Comparison of ENCODE assay signal across 17 mouse cellular contexts in genomic region chr5:17928471-17928870, GRCm38 (mm10). TPM values are rescaled to one million over a fixed set of nuclear protein-coding genes. Genes with fewer than 3 reads are reported as not detected.
DNase-seq lines count a peak whose midpoint lies in the region; ATAC-seq lines count a peak whose summit lies in the region.
"Had no signal": no experiment of that assay in that cellular context is flagged by ENCODE, and none has a peak within 500 bp of the region (broad histone marks: within the 10 kb centered on the region; RNA-seq: fewer than 3 reads in every experiment).

No protein-coding gene starts in this region.

- H3K4me2 ChIP-seq in hindbrain, embryonic 16.5 days (ENCODE audit: low read length), result no peak overlapping the region
- H3K4me2 ChIP-seq in kidney, embryonic 16.5 days (replicated peaks; ENCODE audit: low read depth, low read length), result no peak overlapping the region
- H3K4me2 ChIP-seq: embryonic facial prominence, embryonic 13.5 days; heart, embryonic 12.5 days had no signal

- WGBS in hindbrain, embryonic 16.5 days, result 24% methylated on average over 4 of the region's 4 CpGs
- WGBS in hindbrain, embryonic 10.5 days, result 24% methylated on average over 4 of the region's 4 CpGs
- 31% methylated on average over 4 of the region's 4 CpGs for WGBS in kidney, embryonic 16.5 days
- 42% methylated on average over 4 of the region's 4 CpGs for WGBS in midbrain, embryonic 10.5 days

- intact Hi-C loops in left cerebral cortex, postnatal 25 days (cut with DNase I), result no loop called here

- no peak overlapping the region for H3K9ac ChIP-seq in hindbrain, embryonic 16.5 days (ENCODE audit: low read depth, low read length)
- H3K9ac ChIP-seq in kidney, embryonic 16.5 days (replicated peaks; ENCODE audit: low read length), result no peak overlapping the region
- H3K9ac ChIP-seq: embryonic facial prominence, embryonic 13.5 days; heart, embryonic 12.5 days had no signal

- DNase-seq in hindbrain, embryonic 10.5 days (ENCODE audit: low spot score), result no peak
- peak; percentile 92 for DNase-seq in Muller cell, postnatal 12 days (ENCODE audit: inconsistent ontology term)
- no peak for DNase-seq in left cerebral cortex, postnatal 25 days (ENCODE audit: low spot score in 2 of 2)
- no peak for DNase-seq in layer of hippocampus, postnatal 36 days
- DNase-seq in midbrain, embryonic 10.5 days (ENCODE audit: low spot score), result no peak
- DNase-seq: cerebellum, adult 11-12 months; right cerebral cortex, postnatal 4 days had no signal

- H3K27ac ChIP-seq in hindbrain, embryonic 16.5 days (ENCODE audit: low read depth, low read length), result no peak overlapping the region
- no peak overlapping the region for H3K27ac ChIP-seq in hindbrain, embryonic 10.5 days
- H3K27ac ChIP-seq in brown adipose tissue, adult 24 weeks (replicated peaks; ENCODE audit: low read depth, low read length), result peak overlapping the region; percentile 51
- no peak overlapping the region for H3K27ac ChIP-seq in kidney, embryonic 16.5 days (ENCODE audit: low read length)
- H3K27ac ChIP-seq in midbrain, embryonic 10.5 days (replicated peaks), result no peak overlapping the region
- H3K27ac ChIP-seq: embryonic facial prominence, embryonic 13.5 days had no signal

- H3K27me3 ChIP-seq in hindbrain, embryonic 16.5 days (replicated peaks; ENCODE audit: control insufficient read depth, insufficient read depth, low read length), result no peaks in the 10 kb centered on the region
- no peaks in the 10 kb centered on the region for H3K27me3 ChIP-seq in hindbrain, embryonic 10.5 days (ENCODE audit: insufficient read depth, poor library complexity, severe bottlenecking)
- H3K27me3 ChIP-seq in kidney, embryonic 16.5 days (ENCODE audit: insufficient read depth, low read length), result no peaks in the 10 kb centered on the region
- no peaks in the 10 kb centered on the region for H3K27me3 ChIP-seq in midbrain, embryonic 10.5 days (ENCODE audit: low read depth, poor library complexity, severe bottlenecking)
- H3K27me3 ChIP-seq: embryonic facial prominence, embryonic 13.5 days; heart, embryonic 12.5 days had no signal

- no peaks in the 10 kb centered on the region for H3K4me1 ChIP-seq in hindbrain, embryonic 16.5 days (ENCODE audit: control insufficient read depth, insufficient read depth, low read depth, low read length)
- peaks cover 9% of the 10 kb centered on the region; the same call in 1 of the 2 replicates for H3K4me1 ChIP-seq in hindbrain, embryonic 10.5 days (replicated peaks)
- H3K4me1 ChIP-seq in brown adipose tissue, adult 24 weeks (ENCODE audit: control insufficient read depth, insufficient read depth, insufficient read length, low read length), result peaks cover 22% of the 10 kb centered on the region
- peaks cover 17% of the 10 kb centered on the region for H3K4me1 ChIP-seq in kidney, embryonic 16.5 days (ENCODE audit: insufficient read depth, low read length)
- H3K4me1 ChIP-seq in midbrain, embryonic 10.5 days, result no peaks in the 10 kb centered on the region
- H3K4me1 ChIP-seq: embryonic facial prominence, embryonic 13.5 days had no signal

- H3K36me3 ChIP-seq in hindbrain, embryonic 16.5 days (ENCODE audit: control insufficient read depth, insufficient read depth, low read length), result no peaks in the 10 kb centered on the region
- no peaks in the 10 kb centered on the region for H3K36me3 ChIP-seq in hindbrain, embryonic 10.5 days
- H3K36me3 ChIP-seq in kidney, embryonic 16.5 days (ENCODE audit: insufficient read depth, low read length), result no peaks in the 10 kb centered on the region
- no peaks in the 10 kb centered on the region for H3K36me3 ChIP-seq in midbrain, embryonic 10.5 days
- H3K36me3 ChIP-seq: embryonic facial prominence, embryonic 13.5 days; heart, embryonic 12.5 days had no signal

- 0 out of 2 replicates have a peak, but pooled peaks have one; percentile 14 for ATAC-seq in hindbrain, embryonic 16.5 days
- ATAC-seq in kidney, embryonic 16.5 days (ENCODE audit: low FRiP score, low TSS enrichment), result peak; percentile 68
- ATAC-seq: activated CD4-positive, CD25-positive, alpha-beta regulatory T cell, adult 4 months had no signal

- no peaks in the 10 kb centered on the region for H3K9me3 ChIP-seq in hindbrain, embryonic 16.5 days (ENCODE audit: control insufficient read depth, low read length)
- no peaks in the 10 kb centered on the region for H3K9me3 ChIP-seq in hindbrain, embryonic 10.5 days
- H3K9me3 ChIP-seq in kidney, embryonic 16.5 days (ENCODE audit: low read length), result no peaks in the 10 kb centered on the region
- H3K9me3 ChIP-seq in midbrain, embryonic 10.5 days (replicated peaks), result no peaks in the 10 kb centered on the region
- H3K9me3 ChIP-seq: embryonic facial prominence, embryonic 13.5 days; heart, embryonic 12.5 days had no signal

- no peak overlapping the region for H3K4me3 ChIP-seq in hindbrain, embryonic 16.5 days (ENCODE audit: low read length)
- no peak overlapping the region for H3K4me3 ChIP-seq in hindbrain, embryonic 10.5 days
- no peak overlapping the region for H3K4me3 ChIP-seq in brown adipose tissue, adult 24 weeks (ENCODE audit: insufficient read depth, low read depth, low read length)
- no peak overlapping the region for H3K4me3 ChIP-seq in kidney, embryonic 16.5 days (ENCODE audit: low read length)
- H3K4me3 ChIP-seq in midbrain, embryonic 10.5 days, result no peak overlapping the region
- H3K4me3 ChIP-seq: embryonic facial prominence, embryonic 13.5 days; heart, embryonic 12.5 days had no signal

RNA-seq across cellular contexts. Expression of gene Gnat3, which starts 33.9 kb away (rescaled TPM):
- polyA plus RNA-seq in hindbrain, embryonic 16.5 days (2015; fragmentation: Nextera tagmentation; extraction: Ambion mirVana), result not detected in 2 replicates
- 0.77 and 2.4 TPM in 2 replicates for polyA plus RNA-seq in hindbrain, embryonic 10.5 days (2016; fragmentation: Nextera tagmentation; extraction: Ambion mirVana)
- polyA plus RNA-seq in brown adipose tissue, adult 24 weeks (2012; ENCODE audit: insufficient read depth, insufficient read length, missing spikeins), result 0.75 TPM in 1 of 2 replicates, not detected in the other
- not detected in 2 replicates for polyA plus RNA-seq in kidney, embryonic 16.5 days (2015; fragmentation: Nextera tagmentation; extraction: Ambion mirVana)
- total RNA-seq in left cerebral cortex, postnatal 25 days (2021), result not detected
- not detected for total RNA-seq in layer of hippocampus, postnatal 36 days (2021)
- 0.49 and 0.63 TPM in 2 replicates for polyA plus RNA-seq in midbrain, embryonic 10.5 days (2016; fragmentation: Nextera tagmentation; extraction: Ambion mirVana)
- total RNA-seq: left cerebral cortex, postnatal 36 days; megakaryocyte progenitor cell, adult 5-6 weeks had no signal
- polyA plus RNA-seq: activated CD4-positive, CD25-positive, alpha-beta regulatory T cell, adult 4 months; embryonic facial prominence, embryonic 13.5 days; frontal cortex, adult 2 months; heart, embryonic 12.5 days; testis, adult 2 months had no signal

RNA-seq across cellular contexts. Expression of gene Cd36, which starts 39.9 kb away (rescaled TPM):
- 3.3 and 7.0 TPM in 2 replicates for polyA plus RNA-seq in hindbrain, embryonic 16.5 days (2015; fragmentation: Nextera tagmentation; extraction: Ambion mirVana)
- 1.2 and 1.4 TPM in 2 replicates for polyA plus RNA-seq in hindbrain, embryonic 10.5 days (2016; fragmentation: Nextera tagmentation; extraction: Ambion mirVana)
- polyA plus RNA-seq in brown adipose tissue, adult 24 weeks (2012; ENCODE audit: insufficient read depth, insufficient read length, missing spikeins), result 1,463 and 1,631 TPM in 2 replicates
- 10.1 and 12.7 TPM in 2 replicates for polyA plus RNA-seq in kidney, embryonic 16.5 days (2015; fragmentation: Nextera tagmentation; extraction: Ambion mirVana)
- 1 to 10 TPM; 2.2 to 2.7 TPM for total RNA-seq in left cerebral cortex, postnatal 25 days (2021)
- total RNA-seq in layer of hippocampus, postnatal 36 days (2021), result 1 to 10 TPM; 2.1 to 3.3 TPM
- 1.1 and 1.5 TPM in 2 replicates for polyA plus RNA-seq in midbrain, embryonic 10.5 days (2016; fragmentation: Nextera tagmentation; extraction: Ambion mirVana)

Comparison
In these comparisons a context has a peak if more than half of its experiments do, and no peak if none do; other contexts are left out.
1. RNA of gene Cd36, which starts 39.9 kb away (polyA plus RNA-seq): 1,463 to 1,631 TPM in brown adipose tissue, adult 24 weeks; 10.1 to 12.7 TPM in kidney, embryonic 16.5 days, 3.3 to 7.0 TPM in hindbrain, embryonic 16.5 days, 1.2 to 1.4 TPM in hindbrain, embryonic 10.5 days and 1.1 to 1.5 TPM in midbrain, embryonic 10.5 days; every median in the first group is over 100 times any median in the second.